Mouse (Mus musculus) embryonic fibroblast, embryonic 13.5 days (primary cell): ENCODE measurements around the gene Abca3. TPM values are rescaled to one million over a fixed set of nuclear protein-coding genes. Genes with fewer than 3 reads are reported as not detected.

Source experiments
- H3K27ac ChIP-seq: 2 replicates; pipeline ENCODE4 v1.5.1; 2012; ENCODE audit warnings: low read length, control low read depth, inconsistent platforms; ENCODE audit not compliant: insufficient read depth
- H3K4me1 ChIP-seq: 2 replicates; pipeline ENCODE4 v1.6.1; 2011; ENCODE audit warnings: low read length; ENCODE audit not compliant: control insufficient read depth, insufficient read depth
- H3K4me3 ChIP-seq: 2 replicates; pipeline ENCODE4 v1.5.1; 2011; ENCODE audit warnings: mild to moderate bottlenecking, control low read depth, low read length; ENCODE audit not compliant: insufficient read depth
- CTCF ChIP-seq: IDR thresholded peaks from 2 replicates; pipeline ENCODE4 v1.5.1; 2011; ENCODE audit warnings: mild to moderate bottlenecking, control low read depth, low read length, moderate library complexity, borderline replicate concordance; ENCODE audit not compliant: insufficient read depth
- POLR2A ChIP-seq: IDR thresholded peaks from 2 replicates; pipeline ENCODE4 v1.6.1; 2011; ENCODE audit warnings: low read depth, mild to moderate bottlenecking, control low read depth, low read length, moderate library complexity
- polyA plus RNA-seq: library from polyadenylated mRNA; stranded (reverse); fragments of >200 nt; gene quantifications from 2 replicates; pipeline ENCODE4 v1.2.4, GENCODE M21; 2011; ENCODE audit warnings: low read depth; ENCODE audit not compliant: missing spikeins, insufficient read length

Gene Abca3
- polyA plus RNA-seq, 1 experiment = 17.8 TPM

DNA sequence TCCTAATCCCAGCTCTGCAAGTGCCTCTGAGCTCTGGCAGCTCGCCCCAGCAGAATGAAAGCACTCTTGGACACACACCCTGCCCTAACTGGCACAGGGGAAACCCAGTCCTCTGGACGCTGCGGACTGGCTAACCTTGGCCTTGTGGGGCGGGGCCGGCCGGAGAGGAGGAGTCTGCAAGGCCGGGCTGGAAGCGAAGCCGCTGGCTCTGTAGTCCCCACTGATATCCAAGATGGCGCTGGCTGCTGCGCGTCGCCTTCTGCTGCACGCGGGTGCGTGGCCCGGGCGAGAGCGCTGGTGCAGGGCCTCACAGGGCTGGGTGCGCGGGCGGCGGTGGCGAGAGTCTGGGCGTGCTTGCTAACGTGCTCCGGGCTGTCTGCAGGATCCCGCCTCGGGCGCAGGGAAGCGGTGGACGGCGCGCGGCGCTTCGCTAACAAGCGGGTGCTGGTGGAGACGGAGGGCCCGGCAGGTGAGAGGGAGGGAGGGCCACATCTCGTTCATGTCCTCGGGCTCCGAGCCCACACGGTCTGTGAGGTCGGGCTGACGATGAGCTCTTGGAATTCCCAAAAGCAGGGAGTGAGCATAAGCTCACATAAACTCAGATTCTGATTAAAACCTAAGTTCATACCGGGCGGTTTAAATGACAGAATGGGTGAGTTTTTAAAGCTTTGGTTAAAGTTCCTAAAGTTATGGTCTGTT, 74.9 kb downstream of the Abca3 start, which contains the start of gene Eci1:
TSS of gene Eci1 (plus strand) at position 171 of the 699 bp plus-strand sequence.
- H3K4me1 ChIP-seq = no peaks in the 10 kb centered on the region
- peak within 1 kb of the TSS; percentile 90 for H3K27ac ChIP-seq
- no peak for TF ChIP-seq CTCF
- TF ChIP-seq POLR2A = peak; percentile 95
- peak within 1 kb of the TSS; percentile 72 for H3K4me3 ChIP-seq

DNA sequence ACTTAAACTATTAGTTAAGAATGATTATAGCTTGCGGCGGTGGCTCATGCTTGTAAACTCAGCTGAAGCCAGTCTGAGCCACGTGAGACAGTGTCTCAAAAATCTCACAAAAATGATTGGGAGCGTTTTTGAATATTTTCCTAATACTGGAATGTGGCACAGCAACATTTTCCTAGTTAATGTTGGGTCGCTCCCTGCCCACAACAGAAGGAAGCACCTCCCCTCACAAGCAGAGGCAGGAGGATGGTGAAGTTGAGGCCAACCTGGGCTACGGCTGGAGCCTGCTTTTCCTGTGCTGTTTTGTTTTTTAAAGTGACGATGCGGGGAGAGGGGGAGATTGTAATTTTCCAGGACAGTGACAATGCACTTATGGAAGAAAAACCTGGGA, 75.4 kb downstream of the Abca3 start:
- Histone ChIP-seq H3K4me1 (no peaks in the 10 kb centered on the region), H3K27ac (peak overlapping the region; percentile 90), H3K4me3 (peak overlapping the region; percentile 72)
- TF ChIP-seq POLR2A (no peak), CTCF (no peak)

DNA sequence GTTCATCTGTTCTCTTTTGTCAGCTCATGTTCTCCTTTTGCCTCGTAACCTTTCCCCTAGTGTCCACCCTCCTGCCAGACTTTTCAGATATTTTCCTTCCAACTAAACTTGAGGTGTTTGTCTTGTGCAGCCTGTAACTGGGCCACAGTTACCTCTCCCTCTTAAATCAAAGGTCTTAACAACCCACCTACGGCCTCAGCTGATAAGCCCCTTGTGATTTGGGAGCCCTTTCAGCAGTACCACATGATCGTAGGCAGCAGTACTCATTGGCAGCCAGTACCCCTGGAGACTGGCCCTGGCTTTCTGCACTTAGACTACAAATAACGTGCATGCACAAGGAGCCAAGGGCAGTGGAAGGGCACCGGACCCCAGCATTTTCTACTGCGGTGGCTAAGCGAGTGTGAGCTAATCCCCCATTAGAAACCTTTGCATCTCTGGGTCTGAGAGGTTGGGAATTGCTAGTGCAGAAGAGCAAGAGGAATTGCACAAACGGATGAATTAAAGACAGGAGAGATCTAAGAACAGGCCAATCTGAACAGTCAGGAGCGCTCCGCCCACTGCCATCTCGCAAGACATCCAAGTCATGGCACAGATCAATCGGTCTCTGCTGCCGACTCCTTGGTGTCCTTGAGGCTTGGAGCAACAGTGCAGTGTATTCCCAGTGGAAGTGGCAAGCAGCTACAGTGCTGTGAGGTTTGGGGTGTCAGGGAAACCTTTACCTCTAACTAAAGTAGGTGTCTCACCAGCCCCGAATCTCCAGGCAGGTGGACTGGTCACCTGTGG, 77.6 kb downstream of the Abca3 start:
- H3K4me1 ChIP-seq = no peaks in the 10 kb centered on the region
- TF ChIP-seq POLR2A = no peak
- no peak for TF ChIP-seq CTCF
- H3K4me3 ChIP-seq = no peak overlapping the region
- H3K27ac ChIP-seq = no peak overlapping the region

DNA sequence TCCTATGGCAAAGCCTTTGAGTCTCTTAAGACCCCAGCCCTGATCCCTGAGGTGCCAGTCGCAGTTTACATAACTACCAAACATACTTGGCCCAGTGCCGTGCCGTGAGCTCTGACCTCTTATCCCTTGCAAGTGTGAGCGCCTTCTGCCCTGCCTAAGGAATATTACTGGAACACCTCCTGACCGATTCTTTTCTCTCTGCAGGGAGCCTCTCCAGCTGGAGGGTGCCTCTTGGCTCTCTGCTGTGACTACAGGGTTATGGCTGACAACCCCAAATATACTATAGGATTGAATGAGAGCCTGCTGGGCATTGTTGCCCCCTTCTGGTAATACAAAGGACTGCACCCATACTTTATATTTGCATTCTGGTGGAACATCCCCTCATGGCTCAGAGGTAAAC, 85.3 kb downstream of the Abca3 start:
- TF ChIP-seq POLR2A (no peak), CTCF (no peak)
- Histone ChIP-seq H3K4me1 (no peaks in the 10 kb centered on the region), H3K4me3 (no peak overlapping the region), H3K27ac (no peak overlapping the region)

DNA sequence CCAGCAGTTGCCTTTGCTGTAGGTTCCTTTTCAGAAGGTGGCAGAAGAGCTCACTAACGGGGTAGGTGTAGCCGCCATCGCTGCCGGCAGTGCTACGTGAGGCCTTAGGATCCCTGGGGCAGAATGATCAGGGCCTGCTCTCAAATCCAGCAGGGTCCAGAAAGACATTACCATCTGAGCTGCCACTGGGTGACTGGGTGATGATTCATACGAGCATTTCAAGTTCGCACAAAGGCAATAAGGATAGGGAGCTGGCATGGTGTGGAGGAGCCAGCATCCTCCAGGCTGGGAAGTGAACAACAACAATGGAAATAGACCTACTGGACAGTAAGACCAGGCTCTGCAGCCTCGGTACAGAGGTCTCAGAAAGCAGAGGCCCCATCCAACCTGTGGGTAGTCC, 88.6 kb downstream of the Abca3 start:
- Histone ChIP-seq H3K27ac (no peak overlapping the region), H3K4me3 (no peak overlapping the region), H3K4me1 (no peaks in the 10 kb centered on the region)
- TF ChIP-seq CTCF = no peak

DNA sequence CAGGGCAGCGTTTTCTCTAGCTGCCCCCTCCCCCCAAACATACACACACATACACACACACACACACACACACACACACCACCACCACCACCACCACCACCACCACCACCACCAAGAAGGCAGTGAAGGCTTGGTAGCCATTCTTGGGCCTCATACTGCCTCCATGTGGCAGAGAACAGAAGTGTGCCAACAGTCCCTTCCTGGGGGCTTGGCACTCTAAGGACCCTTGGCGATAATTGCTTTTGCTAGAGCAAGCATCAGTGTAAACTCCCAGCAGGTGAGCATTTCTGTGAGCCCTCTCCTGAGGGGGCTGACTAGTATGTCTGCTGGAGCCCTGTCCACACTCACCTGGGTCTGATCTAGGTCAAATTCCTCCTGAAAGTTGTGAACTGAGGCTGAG, 89.4 kb downstream of the Abca3 start:
- TF ChIP-seq POLR2A = no peak
- TF ChIP-seq CTCF = 0 out of 2 replicates have a peak, but pooled peaks have one; percentile 11
- Histone ChIP-seq H3K27ac (no peak overlapping the region), H3K4me3 (no peak overlapping the region), H3K4me1 (no peaks in the 10 kb centered on the region)

DNA sequence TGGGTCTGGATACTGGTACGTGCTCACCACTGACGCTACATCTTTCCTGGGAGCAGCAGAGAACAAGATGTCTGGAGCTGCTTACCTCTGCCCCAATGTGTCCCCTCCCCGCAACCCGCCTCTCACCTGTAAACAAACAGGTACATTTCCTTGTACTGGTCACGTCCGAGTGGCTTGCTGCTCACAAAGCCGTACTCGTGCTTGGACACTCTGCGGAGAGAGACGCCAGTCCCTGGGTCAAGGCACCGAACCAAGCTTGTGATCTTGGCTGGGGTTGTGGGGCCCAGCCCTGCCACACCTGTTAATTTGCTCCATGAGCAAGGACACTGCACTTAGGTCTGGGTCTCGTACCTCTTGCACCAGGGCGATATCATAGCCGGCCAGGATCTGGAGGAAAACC, 90.4 kb downstream of the Abca3 start:
- Histone ChIP-seq H3K27ac (no peak overlapping the region), H3K4me3 (no peak overlapping the region), H3K4me1 (no peaks in the 10 kb centered on the region)
- no peak for TF ChIP-seq POLR2A

DNA sequence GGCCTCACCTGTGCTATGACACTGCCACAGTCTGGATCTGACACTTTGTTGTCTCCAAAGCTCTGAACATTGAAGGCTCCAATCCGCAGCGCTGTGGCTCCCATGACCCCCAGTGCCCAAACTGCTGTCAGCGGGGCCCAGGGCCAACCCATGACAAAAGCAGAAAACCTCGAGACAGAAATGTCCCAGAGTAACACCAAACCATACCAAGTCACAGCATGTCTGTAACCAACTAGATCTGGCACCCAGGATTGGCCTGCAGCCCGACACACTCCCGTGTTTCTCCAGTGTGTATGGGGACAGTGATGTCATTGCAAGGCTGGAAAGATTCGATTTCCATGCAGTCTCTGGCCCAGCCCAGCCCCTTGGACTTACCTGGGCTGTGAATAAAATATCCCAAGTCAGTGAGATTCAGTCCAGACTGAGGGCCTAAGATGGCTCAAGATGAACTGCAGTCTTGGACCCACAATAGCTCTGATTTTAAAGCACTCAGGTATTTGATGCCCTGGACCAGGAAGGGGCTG, 90.9 kb downstream of the Abca3 start, which contains the start of gene Dnase1l2:
TSS of gene Dnase1l2 (minus strand) at position 474 of the 524 bp plus-strand sequence.
- H3K27ac ChIP-seq = no peak within 1 kb of the TSS
- no peaks in the 10 kb centered on the region for H3K4me1 ChIP-seq
- TF ChIP-seq CTCF (no peak), POLR2A (no peak)
- H3K4me3 ChIP-seq = no peak within 1 kb of the TSS

DNA sequence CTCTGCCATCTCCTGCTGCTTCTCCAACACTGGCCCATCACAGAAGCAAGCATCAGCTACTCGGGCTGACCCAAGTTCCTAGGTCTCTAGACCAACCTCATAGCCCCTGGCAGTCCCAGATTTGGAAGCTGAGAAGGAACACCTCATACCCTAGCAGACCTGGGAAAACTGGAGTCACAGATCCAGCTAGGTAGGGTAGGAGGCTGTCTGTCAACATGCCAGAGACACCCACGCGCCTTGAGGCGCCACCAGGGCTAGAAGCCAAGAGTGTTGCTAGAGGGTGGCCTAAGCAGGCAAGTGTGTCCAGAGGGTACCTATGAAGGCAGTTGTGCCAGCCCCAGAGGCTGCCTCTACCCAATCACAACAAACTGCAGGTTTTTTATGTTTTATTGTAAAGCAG, 91.7 kb downstream of the Abca3 start:
- H3K4me1 ChIP-seq = no peaks in the 10 kb centered on the region
- TF ChIP-seq CTCF (no peak), POLR2A (no peak)
- H3K27ac ChIP-seq = no peak overlapping the region
- no peak overlapping the region for H3K4me3 ChIP-seq

DNA sequence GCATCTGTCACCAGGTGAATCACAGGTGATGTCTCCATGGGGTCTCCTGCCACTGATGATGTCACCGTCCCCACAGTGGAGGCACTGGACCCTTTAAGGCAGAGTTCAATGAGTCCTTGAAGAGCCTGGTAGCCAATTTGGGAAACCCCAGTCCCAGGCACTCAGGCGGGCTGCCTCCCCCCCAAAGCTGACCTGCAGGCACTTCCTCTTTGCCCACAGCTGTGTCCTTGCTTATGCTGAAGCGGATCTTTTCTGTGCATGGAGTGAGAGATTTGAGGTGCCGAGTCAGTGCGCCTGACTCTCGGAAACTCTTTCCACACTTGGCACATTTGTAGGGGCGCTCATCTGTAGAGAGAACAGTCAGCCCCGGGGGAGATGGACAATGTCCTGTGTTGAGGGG, 94.8 kb downstream of the Abca3 start:
- Histone ChIP-seq H3K4me3 (no peak overlapping the region), H3K27ac (no peak overlapping the region), H3K4me1 (no peaks in the 10 kb centered on the region)
- TF ChIP-seq CTCF (no peak), POLR2A (no peak)
